Mouse (Mus musculus): Measurements from ENCODE around the gene Lrrc57. TPM values are rescaled to one million over a fixed set of nuclear protein-coding genes. Genes with fewer than 3 reads are reported as not detected.
A peak's percentile ranks its signal among the peaks of the same experiment; 100 is the strongest.

The Lrrc57 gene
- 2.1 TPM in 1 of 2 replicates, not detected in the other for polyA plus RNA-seq (2012; ENCODE audit: insufficient read depth, low replicate concordance)

DNA sequence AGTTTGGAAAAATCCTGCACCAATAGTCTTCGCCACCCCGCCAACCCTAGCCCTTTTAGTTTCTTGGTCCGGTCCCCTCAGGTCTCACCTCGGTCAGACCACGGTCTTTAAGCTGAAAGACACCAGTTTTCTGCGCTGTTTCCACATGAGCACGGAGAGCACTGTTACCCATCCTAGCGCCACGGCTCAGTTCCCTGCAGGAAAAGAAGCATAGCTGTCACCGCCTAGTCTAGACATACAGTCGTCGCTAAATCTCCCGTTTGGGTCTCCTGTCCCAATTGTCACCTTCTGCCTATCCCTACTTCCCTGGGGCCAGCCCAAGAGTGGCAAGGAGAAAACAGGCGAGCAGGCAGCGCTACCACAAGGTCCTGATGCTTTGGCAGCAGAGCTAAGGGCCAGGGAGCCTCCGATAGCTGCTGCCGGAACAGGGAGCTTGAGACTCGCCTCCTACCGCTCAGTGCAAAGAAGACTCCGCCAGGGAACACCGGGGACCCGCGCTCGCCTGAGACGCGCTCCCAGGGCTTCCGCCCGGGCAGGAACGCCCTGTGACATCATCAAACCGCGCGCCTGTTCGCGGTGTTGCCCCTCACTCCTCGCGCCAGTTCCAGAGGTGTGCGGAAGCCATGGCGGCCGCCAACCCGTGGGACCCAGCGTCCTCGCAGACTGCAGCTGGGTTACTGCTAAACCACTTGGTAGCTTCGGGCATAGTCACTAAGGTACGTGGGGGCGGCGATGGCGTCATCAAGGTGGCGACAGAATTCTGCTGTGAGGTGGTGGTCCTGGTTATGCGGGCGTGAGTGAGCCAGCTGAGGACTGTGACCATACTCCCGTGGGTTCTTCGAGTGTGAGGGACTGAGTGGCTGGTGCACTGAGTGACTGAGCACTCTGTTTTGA, at the start of gene Lrrc57, which contains the start of gene Haus2:
TSS of gene Lrrc57 (minus strand) at position 691 of the 894 bp plus-strand sequence.
TSS of gene Haus2 (plus strand) at position 554 of the 894 bp plus-strand sequence.
- Histone ChIP-seq H3K9me3 (no peaks in the 10 kb centered on the region), H3K36me3 (replicated peaks; ENCODE audit: low read length) (peaks cover 50% of the 10 kb centered on the region)

DNA sequence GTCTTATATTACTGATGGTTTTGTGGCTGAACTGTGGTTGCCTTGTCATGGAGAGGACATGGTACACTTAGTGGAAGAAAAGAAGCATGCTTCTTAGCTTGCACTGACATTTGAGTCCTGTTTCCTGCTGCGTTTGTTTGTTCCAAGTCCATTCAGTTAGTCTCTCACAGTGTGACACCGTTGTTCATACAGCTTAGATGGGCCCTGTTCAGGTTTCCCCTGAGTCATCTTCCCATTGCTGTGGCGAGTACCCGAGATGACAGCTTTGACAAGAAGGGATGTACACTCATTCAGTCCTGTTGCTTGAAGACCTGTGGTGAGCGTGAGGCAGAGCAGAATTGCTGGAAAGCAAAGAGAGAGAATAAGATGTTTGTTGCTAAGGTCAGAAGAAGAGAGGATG, 49.2 kb upstream of the Lrrc57 start:
- Histone ChIP-seq H3K4me3 (replicated peaks) (no peak overlapping the region), H3K4me1 (peaks cover 65% of the 10 kb centered on the region), H3K27me3 (replicated peaks) (peaks cover 1% of the 10 kb centered on the region), H3K36me3 (replicated peaks; ENCODE audit: low read length) (no peaks in the 10 kb centered on the region), H3K9me3 (no peaks in the 10 kb centered on the region)
- TF ChIP-seq FLI1 (IDR thresholded peaks at IDR 0.05; ENCODE audit: low read length) (no peak), GATA1 (IDR thresholded peaks at IDR 0.05; ENCODE audit: borderline replicate concordance, low read length) (no peak)

More for the DNA sequence above, at the start of gene Lrrc57, which contains the start of gene Haus2:
- peak within 1 kb of the TSS; percentile 93 for H3K4me3 ChIP-seq (replicated peaks)
- H3K4me1 ChIP-seq: peaks cover 60% of the 10 kb centered on the region
- TF ChIP-seq GATA1 (IDR thresholded peaks at IDR 0.05; ENCODE audit: borderline replicate concordance, low read length) (no peak), FLI1 (IDR thresholded peaks at IDR 0.05; ENCODE audit: low read length) (no peak)
- H3K27me3 ChIP-seq (replicated peaks): no peaks in the 10 kb centered on the region

DNA sequence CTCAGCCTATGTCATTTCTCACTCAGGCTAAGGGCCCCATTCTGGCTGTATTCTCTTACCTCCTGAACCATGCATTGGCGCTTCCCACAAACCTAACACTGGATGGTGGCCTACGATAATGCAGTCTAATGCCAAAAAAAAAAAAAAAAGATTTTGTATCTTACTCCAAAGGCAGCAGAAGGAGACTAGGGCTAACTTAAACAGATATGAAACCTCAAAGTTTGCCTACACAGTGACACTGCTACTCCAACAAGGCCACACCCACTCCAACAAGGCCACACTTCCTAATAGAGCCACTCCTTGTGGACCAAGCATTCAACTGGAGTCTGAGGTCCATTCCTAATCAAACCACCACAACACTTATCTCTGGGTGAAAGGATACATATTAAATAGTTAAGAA, 47.4 kb upstream of the Lrrc57 start:
- Histone ChIP-seq H3K9me3 (no peaks in the 10 kb centered on the region), H3K4me1 (peaks cover 75% of the 10 kb centered on the region), H3K27me3 (replicated peaks) (no peaks in the 10 kb centered on the region), H3K4me3 (replicated peaks) (no peak overlapping the region), H3K36me3 (replicated peaks; ENCODE audit: low read length) (no peaks in the 10 kb centered on the region)
- TF ChIP-seq GATA1 (IDR thresholded peaks at IDR 0.05; ENCODE audit: borderline replicate concordance, low read length) (no peak), FLI1 (IDR thresholded peaks at IDR 0.05; ENCODE audit: low read length) (no peak)

DNA sequence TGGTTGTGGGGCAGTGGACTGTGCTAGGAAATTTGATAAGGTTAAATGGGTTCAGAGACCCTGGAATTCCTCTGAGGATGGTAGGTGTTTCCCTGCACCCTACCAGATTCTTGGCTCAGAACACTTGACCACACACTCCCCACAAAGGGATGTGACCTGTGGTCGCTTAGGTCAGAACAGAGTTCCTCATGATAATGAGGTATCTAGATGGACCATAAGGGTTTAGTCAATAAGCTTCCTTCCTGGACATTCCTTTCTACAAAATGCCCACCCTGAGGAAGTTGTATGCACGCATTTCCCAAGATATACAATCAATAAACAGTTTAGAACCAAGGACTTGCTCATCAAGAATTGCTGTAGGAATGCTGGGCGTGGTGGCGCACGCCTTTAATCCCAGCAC, 46.6 kb upstream of the Lrrc57 start:
- TF ChIP-seq FLI1 (IDR thresholded peaks at IDR 0.05; ENCODE audit: low read length) (no peak), GATA1 (IDR thresholded peaks at IDR 0.05; ENCODE audit: borderline replicate concordance, low read length) (no peak)
- Histone ChIP-seq H3K27me3 (replicated peaks) (no peaks in the 10 kb centered on the region), H3K9me3 (peaks cover 2% of the 10 kb centered on the region; the same call in 1 of the 2 replicates), H3K4me1 (peaks cover 69% of the 10 kb centered on the region), H3K4me3 (replicated peaks) (no peak overlapping the region), H3K36me3 (replicated peaks; ENCODE audit: low read length) (no peaks in the 10 kb centered on the region)

DNA sequence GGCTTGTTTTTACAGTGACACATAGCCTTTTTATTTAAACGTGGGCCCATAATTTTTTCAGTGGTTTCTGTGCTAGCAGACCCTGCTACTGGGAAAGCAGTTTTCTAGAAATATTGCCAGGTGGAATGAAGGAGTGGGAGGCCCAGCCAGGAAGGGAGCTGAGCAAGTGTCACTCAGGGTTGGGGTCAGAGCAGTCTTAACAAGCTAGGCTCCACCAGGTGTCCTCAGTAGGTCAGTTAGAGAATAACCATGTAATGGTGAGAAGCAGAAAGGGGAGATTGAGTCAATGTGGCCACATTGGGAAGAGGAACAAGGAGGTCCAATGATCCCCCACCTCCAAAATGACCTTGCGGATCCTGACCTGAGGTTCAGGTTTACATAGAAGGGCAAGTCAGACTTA, 45.4 kb upstream of the Lrrc57 start:
- TF ChIP-seq GATA1 (IDR thresholded peaks at IDR 0.05; ENCODE audit: borderline replicate concordance, low read length) (no peak), FLI1 (IDR thresholded peaks at IDR 0.05; ENCODE audit: low read length) (no peak)
- no peaks in the 10 kb centered on the region for H3K27me3 ChIP-seq (replicated peaks)
- no peaks in the 10 kb centered on the region for H3K36me3 ChIP-seq (replicated peaks; ENCODE audit: low read length)
- peaks cover 57% of the 10 kb centered on the region for H3K4me1 ChIP-seq
- peaks cover 2% of the 10 kb centered on the region; the same call in 1 of the 2 replicates for H3K9me3 ChIP-seq
- H3K4me3 ChIP-seq (replicated peaks): no peak overlapping the region

DNA sequence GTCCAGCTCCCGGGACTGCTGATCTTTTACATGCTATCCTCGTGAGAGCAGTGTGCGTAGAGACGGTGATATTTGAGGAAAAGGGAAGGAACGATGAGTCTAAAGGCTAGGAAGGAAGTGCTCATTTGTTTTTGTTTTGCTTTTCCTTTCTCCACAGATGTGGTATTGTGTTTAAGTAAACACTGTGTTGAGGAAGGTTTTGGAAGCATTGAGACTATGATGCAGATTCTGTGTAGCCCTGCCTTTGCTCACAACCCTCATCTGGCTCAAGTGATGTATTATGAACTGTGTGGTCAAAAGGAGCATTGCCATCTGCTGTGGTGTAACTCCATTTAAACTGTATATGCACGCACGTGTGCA, 43.6 kb upstream of the Lrrc57 start:
- Histone ChIP-seq H3K9me3 (peaks cover 2% of the 10 kb centered on the region; the same call in 1 of the 2 replicates), H3K36me3 (replicated peaks; ENCODE audit: low read length) (no peaks in the 10 kb centered on the region), H3K4me1 (peaks cover 41% of the 10 kb centered on the region), H3K4me3 (replicated peaks) (no peak overlapping the region), H3K27me3 (replicated peaks) (no peaks in the 10 kb centered on the region)
- TF ChIP-seq GATA1 (IDR thresholded peaks at IDR 0.05; ENCODE audit: borderline replicate concordance, low read length) (no peak), FLI1 (IDR thresholded peaks at IDR 0.05; ENCODE audit: low read length) (no peak)

DNA sequence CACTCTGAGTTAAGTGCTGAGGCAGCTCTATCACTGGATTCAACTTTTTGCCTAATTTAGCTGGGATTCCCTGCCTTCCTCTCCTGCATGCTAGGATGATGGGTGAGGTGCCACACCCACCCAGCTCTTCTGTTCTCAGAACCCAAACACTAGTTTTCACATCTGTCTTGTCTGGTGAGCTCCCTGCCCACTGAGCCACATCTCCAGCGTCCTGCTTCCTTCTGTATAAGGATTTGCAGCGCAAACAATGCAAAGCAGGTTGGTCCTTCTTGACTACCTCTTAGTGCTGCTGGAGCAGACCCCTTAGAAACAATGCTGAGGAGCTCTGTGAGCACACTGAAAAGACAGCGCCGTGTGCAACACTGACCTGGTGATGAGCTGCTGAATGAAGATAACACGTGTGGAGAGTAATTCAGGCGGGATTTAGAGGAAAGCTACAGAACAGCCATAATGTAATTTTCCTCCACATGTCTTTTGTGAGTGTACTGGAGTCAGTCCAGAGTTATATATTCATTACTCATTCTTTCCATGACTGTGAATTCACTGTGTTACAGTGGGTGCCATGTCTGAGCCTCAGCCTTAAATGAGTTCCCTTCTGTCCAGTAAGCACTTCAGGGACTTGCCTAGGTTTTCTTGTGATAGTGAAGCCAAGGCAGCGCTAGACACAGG, 43.1 kb upstream of the Lrrc57 start:
- Histone ChIP-seq H3K4me3 (replicated peaks) (no peak overlapping the region), H3K27me3 (replicated peaks) (no peaks in the 10 kb centered on the region)

DNA sequence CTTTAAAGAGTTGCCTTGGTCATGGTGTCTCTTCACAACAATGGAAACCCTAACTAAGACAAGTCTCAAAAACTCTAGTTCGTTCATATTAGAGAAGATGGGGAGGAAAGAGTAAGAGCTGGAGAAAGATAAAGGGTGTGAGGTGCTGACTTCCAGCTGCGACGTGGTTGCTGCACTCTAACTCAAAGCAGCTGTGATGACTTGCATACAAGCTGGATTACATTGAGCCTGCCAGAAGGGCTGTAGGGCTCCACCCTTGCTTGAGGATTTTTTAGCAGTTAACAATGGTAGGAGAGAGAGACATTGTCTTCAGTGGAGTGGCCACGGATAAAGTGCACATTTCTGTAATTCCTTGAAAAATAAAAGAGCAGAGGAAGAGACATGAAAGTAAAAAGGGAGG, 37.5 kb upstream of the Lrrc57 start:
- no peak for TF ChIP-seq FLI1 (IDR thresholded peaks at IDR 0.05; ENCODE audit: low read length)
- no peak for TF ChIP-seq GATA1 (IDR thresholded peaks at IDR 0.05; ENCODE audit: borderline replicate concordance, low read length)
- Histone ChIP-seq H3K4me3 (replicated peaks) (no peak overlapping the region), H3K4me1 (peaks cover 6% of the 10 kb centered on the region), H3K27me3 (replicated peaks) (peaks cover 4% of the 10 kb centered on the region), H3K36me3 (replicated peaks; ENCODE audit: low read length) (no peaks in the 10 kb centered on the region), H3K9me3 (peaks cover 2% of the 10 kb centered on the region; the same call in 1 of the 2 replicates)

More for the DNA sequence above, 43.1 kb upstream of the Lrrc57 start:
- Histone ChIP-seq H3K36me3 (replicated peaks; ENCODE audit: low read length) (no peaks in the 10 kb centered on the region), H3K9me3 (peaks cover 2% of the 10 kb centered on the region; the same call in 1 of the 2 replicates), H3K4me1 (peaks cover 37% of the 10 kb centered on the region)
- no peak for TF ChIP-seq GATA1 (IDR thresholded peaks at IDR 0.05; ENCODE audit: borderline replicate concordance, low read length)
- TF ChIP-seq FLI1 (IDR thresholded peaks at IDR 0.05; ENCODE audit: low read length): no peak

DNA sequence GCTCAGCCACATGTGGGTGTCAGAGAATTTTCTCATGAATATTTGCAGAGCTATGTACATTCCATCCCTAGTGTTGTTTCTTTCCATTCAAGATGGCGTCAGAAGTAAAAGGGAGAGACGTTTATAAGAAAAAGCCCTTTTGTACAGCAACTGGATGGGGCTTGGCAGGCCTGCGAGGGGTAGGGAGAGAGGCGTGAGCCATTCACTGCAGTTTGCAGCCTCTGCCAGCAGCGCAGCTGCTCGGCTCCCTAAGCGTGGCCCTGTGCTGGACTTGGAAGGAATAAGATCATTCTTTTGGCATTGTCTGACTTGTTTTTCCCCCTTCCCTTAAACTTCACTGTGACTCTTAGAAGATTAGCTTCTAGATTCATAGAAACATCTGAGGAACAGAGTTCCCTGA, 34.5 kb upstream of the Lrrc57 start:
- Histone ChIP-seq H3K27me3 (replicated peaks) (peaks cover 5% of the 10 kb centered on the region), H3K9me3 (no peaks in the 10 kb centered on the region), H3K4me3 (replicated peaks) (no peak overlapping the region), H3K4me1 (peaks cover 6% of the 10 kb centered on the region; the same call in 1 of the 2 replicates), H3K36me3 (replicated peaks; ENCODE audit: low read length) (no peaks in the 10 kb centered on the region)
- TF ChIP-seq FLI1 (IDR thresholded peaks at IDR 0.05; ENCODE audit: low read length): no peak
- TF ChIP-seq GATA1 (IDR thresholded peaks at IDR 0.05; ENCODE audit: borderline replicate concordance, low read length): no peak

Data from megakaryocyte, embryonic 14.5 days (primary cell).